Mouse (Mus musculus) thymus, adult 18-20 months (tissue): ENCODE measurements around the gene Parp6.

Experiments
- DNase-seq, 2 experiments: peaks; one replicate each; pipeline ENCODE4 v3.0.0; 2022; ENCODE audit warnings: mixed read lengths in 2 of 2

Gene Parp6

GRCm38 (mm10) chr9:59656635-59657617 lies 39.8 kb downstream of the Parp6 start:
- peak; percentile 57 to 73 for DNase-seq

DNA sequence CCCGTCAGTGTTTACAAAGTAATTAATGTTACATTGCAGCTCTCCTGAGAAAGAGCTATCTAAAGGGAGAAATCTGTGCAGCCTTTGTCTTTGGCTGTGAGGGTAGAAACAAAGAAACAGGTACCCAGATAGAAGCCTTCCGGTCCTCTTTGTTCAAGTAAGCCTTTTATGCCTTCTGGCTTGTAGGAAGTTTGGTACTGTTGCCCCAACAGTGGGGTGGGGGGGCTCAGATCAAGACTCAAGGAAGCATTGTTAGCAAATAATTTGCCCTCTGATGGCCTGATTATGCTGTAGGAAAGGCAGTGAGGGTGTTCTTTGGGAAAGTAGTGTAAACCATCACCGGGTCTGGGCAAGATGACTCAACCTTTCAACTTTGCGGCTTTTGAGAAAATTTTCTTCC lies 41.1 kb downstream of the Parp6 start:
- DNase-seq = no peak

DNA sequence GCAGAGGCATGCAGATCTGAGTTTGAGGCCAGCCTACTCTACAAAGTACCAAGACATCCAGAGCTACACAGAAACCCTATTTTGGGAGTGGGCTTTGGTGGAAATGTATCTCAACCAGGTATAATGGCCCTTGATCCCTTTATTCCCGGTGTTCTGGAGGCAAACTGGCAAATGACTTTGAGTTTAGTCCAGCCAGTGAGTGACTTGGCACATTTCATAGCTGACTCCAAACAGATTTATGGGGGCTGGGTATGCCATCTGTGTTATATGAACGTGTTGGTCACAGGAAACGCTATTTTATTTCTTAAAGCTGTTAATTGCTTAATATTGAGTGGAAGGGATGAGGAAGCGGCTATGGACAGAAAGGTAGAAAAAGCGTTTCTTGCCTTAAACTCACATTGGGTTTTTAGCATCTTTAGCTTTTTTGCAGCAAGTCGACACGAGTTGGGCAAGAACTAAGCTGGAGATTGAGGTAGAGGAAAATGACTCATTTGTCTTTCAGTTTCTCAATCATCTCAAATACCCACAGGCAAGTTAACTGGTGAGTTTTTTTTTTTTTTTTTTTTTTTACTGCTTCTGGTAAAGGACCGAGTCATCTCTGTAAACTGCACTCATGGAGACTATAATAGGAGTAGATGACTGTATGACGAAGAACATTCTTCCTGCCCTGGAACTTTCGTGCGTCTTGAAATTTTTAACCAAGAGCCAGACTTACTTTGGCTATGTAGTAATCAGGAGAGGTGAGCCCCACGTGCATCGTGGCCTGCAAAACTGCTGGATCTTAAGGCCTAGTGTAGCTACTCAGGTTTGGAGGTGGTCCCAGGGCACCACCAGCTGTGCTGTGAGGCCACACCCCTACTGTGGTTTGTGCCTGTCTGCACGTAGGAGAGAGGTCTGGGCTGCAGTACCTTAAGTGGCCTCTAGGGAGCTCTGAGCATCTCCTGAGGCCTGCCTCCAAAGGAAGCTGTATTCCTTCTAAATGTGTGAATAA lies 42.2 kb downstream of the Parp6 start:
- DNase-seq = peak; percentile 76 to 84

DNA sequence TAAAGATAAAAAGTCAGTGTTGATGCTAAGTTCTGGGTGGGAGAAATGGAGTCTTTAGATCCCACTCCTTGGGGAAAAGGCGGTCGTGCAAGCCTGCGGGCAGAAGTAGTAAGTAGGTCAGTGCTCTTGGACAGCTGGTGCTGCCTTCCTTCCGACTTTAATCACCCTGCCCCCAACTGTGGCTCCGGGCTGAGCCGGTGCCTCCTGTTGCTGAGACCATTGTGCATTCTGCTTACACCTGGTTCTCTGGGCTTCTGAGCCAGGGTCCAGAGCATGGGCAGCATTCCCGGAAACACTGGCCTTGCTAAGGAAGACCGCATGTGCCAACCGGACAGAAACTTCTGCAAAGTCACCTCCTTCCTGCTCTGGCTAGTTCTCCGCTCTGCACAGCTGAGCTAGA lies 43.3 kb downstream of the Parp6 start:
- DNase-seq = no peak

- DNase-seq = no peak
Measured at GRCm38 (mm10) chr9:59661298-59661975, 44.4 kb downstream of the Parp6 start.

DNA sequence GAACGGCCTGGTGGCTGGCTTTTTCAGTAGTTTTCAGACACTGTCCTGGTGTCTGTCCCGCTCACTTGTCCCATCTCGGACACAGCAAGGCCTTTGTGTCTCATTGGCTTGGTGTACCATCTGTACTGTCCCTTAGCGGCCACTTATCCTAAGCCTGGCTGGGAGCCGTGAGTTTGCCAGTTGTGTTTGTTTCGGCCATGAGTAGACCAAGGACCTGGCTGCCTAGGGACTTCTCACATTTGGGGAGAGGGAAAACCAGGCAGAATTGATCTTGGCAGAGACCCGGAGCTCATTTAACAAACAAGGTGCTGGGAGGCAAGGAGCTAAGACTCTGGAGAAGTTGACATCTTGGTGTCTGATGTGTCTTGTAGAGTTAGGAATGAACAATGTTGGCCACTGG lies 46.1 kb downstream of the Parp6 start:
- DNase-seq = no peak

DNA sequence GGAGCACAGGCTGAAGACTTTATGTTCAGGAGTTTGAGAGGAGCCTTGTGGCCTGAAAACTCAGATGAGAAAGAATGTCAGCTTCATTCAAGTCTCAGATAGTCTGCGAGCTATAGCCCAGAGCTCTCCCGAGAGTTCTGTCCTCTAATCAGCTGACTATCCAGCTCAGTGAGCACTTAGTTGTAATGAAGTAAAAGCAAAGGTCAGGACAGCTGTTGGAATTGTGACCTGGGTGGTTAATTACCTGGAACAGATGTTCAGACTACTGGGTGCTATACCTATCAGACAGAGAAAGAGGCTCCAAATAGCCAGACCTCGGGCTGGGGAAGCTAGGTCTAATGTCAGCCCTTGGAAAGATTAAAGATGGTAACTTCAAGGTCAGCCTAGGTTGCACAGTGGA lies 46.9 kb downstream of the Parp6 start:
- no peak for DNase-seq

- DNase-seq = no peak
Measured at GRCm38 (mm10) chr9:59664664-59665256, 47.7 kb downstream of the Parp6 start.

DNA sequence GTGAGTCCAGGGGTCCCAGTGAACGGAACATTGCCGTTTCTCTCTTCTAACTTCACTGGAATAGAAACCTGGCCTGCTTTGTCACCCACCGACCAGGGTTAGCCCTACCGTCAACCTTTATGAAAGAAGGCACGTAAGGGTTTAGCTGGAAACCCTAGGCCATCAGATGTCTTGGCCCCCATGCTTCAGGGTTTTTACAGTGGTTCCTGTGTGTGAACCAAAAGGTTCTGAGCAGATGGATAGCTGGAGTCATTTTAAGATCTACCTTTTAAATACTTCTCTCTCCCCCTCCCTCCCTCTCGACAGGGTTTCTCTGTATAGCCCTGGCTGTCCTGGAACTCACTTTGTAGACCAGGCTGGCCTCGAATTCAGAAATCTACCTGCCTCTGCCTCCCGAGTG lies 48.9 kb downstream of the Parp6 start:
- no peak for DNase-seq

DNA sequence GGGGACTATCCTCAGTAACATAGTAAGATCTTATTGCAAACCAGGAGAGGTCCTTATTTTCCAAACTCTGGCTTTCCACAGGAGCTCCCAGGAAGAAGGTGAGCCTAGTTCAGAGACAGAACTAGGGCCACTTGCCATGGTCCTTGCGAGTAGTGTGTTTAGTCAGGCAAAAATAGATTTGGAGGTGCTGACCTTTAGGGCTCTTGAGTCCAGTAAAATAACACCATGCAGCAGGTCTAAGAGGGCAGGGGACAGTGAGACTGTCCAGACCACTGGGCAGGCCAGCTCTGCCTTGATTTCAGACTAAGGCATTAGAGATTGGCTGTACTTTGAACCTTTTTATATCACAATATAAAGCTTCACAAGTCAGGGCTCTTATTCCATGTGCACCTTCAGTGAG lies 49.7 kb downstream of the Parp6 start:
- DNase-seq = no peak

DNA sequence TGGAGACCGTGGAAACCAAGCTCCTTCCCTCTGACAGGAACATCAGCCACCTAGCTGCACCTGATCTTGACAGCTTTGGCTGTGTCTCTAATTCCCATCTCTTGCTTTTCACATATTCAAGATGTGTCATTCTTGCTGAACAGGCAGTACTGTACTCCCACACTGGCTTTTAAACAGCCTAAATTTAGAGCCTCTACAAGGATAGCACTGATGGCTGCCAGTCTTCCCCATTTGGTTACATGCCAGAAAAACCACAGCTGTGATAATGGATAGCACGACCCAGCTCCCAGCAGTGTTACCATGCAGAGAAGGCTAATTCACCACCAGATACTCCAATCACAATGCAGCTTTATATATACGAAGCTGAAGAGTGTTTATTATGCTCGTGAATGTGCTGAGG lies 50.2 kb downstream of the Parp6 start:
- DNase-seq = no peak

DNA sequence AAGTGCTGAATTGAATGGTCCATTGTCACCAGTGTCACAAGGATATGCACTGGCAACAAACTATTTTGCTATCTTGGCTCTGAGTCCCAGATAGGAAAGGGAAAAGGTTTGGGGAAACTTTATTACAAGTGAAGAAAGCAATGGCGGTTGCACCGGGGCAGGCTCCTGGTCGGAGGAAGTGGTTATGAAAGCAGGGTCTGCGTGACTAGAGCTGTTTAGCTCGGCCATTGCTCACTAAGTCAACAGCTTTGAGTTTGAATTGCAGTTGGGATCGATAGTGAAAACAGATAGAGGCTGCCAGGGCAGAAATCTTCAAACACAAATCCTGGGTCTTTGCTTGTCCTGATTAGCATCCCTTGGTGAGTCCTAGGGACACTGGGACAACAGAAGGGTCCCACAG lies 50.8 kb downstream of the Parp6 start:
- DNase-seq = no peak

- DNase-seq = no peak
Measured at GRCm38 (mm10) chr9:59668473-59668872, 51.4 kb downstream of the Parp6 start.

- DNase-seq = no peak
Measured at GRCm38 (mm10) chr9:59669172-59669571, 52.1 kb downstream of the Parp6 start.

- no peak for DNase-seq
Measured at GRCm38 (mm10) chr9:59672195-59672894, 55.3 kb downstream of the Parp6 start.

DNA sequence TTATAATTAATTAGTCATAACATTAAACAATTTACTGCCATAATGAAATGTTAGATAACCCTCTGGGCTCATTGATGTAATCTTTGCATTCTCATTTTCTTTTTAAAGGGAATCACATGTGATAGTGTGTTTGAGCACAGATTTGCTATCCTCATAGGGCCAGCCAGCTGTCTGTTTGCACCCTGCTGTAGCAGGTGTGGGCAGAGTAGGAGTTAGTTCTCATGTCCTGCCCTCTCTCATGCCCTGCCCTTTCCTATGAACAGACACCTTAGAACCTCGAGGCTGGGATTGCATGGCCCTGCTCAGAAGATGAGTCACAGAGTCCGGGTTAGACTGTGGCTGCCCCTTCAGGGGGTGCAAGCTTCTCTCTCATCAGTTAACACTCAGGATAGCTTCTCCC lies 56.3 kb downstream of the Parp6 start:
- DNase-seq = no peak

DNA sequence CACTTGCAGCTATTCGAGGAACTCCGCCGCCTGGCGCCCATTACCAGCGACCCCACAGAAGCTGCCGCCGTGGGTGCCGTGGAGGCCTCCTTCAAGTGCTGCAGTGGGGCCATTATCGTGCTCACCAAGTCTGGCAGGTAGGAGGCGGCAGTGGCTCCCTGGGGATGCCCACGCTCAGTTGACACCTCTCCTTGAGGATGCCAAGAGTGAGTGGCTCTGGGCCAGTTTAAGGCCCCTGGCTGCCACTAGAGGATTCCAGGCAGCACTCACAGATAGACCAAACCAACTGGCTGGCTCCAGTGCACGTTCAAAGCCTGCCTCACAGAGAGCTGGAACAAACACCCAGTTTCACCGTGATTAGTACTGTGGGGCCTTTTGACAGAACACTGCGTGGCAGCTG lies 58.5 kb downstream of the Parp6 start:
- no peak for DNase-seq

GRCm38 (mm10) chr9:59678313-59678712 lies 61.2 kb downstream of the Parp6 start:
- no peak for DNase-seq

- DNase-seq = peak; percentile 28 to 32
Measured at GRCm38 (mm10) chr9:59679678-59680533, 62.8 kb downstream of the Parp6 start, which contains the start of gene Gramd2. Gene Gramd2, plus strand, starts transcription at chr9:59680144.

DNA sequence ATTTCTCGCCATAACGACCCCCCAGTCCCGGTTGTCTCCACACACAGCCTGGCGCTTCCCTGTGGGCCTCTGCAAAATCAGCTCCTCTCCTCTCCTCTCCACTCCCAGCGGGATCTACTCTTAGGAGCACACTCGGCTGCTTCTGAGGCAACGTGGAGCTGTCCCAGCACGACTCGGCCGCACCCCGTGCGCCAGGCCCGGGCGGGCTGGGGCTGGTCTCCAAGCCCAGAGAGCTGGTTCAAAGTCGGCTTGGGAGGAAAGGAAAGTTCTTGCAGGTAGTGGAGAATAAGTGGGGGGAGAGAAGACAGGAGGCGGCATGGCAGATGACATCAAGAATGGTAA lies 63.4 kb downstream of the Parp6 start:
- DNase-seq = no peak

DNA sequence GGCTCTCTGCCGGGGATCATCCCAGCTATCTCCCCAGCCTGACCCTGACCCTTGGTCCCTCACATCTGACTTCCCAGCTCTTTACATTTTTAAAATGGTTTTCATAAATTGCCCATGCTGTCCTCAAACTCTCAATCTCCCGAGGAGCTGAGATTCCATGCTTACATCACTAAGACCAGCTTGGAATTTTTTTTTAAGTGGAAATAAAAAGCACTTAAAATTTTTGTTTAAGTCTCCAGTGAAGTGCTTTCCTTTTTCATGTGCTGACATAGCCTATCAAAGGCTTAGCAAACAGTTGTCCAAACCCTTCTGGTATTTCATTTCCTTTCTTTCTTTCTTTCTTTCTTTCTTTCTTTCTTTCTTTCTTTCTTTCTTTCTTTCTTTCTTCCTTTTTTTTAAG lies 66.9 kb downstream of the Parp6 start:
- DNase-seq = no peak
